Mouse (Mus musculus) c-Kit-negative CD71-positive TER-119-positive erythroid progenitor cells, embryonic 14.5 days (primary cell): ENCODE results near the gene Siah1a.

Source experiments
- DNase-seq: peaks from one replicate; pipeline ENCODE4 v3.0.0-alpha.2; 2013; ENCODE audit warnings: low read depth, low spot score

Gene Siah1a

GRCm38 (mm10) chr8:86745221-86745934, at the start of gene Siah1a, which contains the start of gene Gm10638:
Siah1a (minus strand) TSS chr8:86745934.
Gm10638 (plus strand) TSS chr8:86745699.
- DNase-seq = peak; percentile 60

GRCm38 (mm10) chr8:86794716-86795115, 49.0 kb upstream of the Siah1a start:
- no peak for DNase-seq

- no peak for DNase-seq
Measured at GRCm38 (mm10) chr8:86791542-86791941, 45.8 kb upstream of the Siah1a start.

GRCm38 (mm10) chr8:86789576-86789975, 43.8 kb upstream of the Siah1a start:
- no peak for DNase-seq

- no peak for DNase-seq
Measured at GRCm38 (mm10) chr8:86787891-86788420, 42.2 kb upstream of the Siah1a start.

GRCm38 (mm10) chr8:86786498-86786897, 40.8 kb upstream of the Siah1a start:
- no peak for DNase-seq

GRCm38 (mm10) chr8:86781094-86781493, 35.4 kb upstream of the Siah1a start:
- no peak for DNase-seq

GRCm38 (mm10) chr8:86779207-86779606, 33.5 kb upstream of the Siah1a start:
- no peak for DNase-seq

- DNase-seq = no peak
Measured at GRCm38 (mm10) chr8:86769945-86770715, 24.4 kb upstream of the Siah1a start.

GRCm38 (mm10) chr8:86768499-86768898, 22.8 kb upstream of the Siah1a start:
- no peak for DNase-seq

- DNase-seq = no peak
Measured at GRCm38 (mm10) chr8:86766548-86767211, 20.9 kb upstream of the Siah1a start.

- DNase-seq = no peak
Measured at GRCm38 (mm10) chr8:86765669-86766068, 19.9 kb upstream of the Siah1a start.

- peak; percentile 59 for DNase-seq
Measured at GRCm38 (mm10) chr8:86765155-86765554, 19.4 kb upstream of the Siah1a start.

- no peak for DNase-seq
Measured at GRCm38 (mm10) chr8:86762806-86763205, 17.1 kb upstream of the Siah1a start.

GRCm38 (mm10) chr8:86760746-86761145, 15.0 kb upstream of the Siah1a start:
- DNase-seq = no peak

GRCm38 (mm10) chr8:86759090-86759491, 13.4 kb upstream of the Siah1a start:
- DNase-seq = no peak

GRCm38 (mm10) chr8:86758651-86759050, 12.9 kb upstream of the Siah1a start:
- DNase-seq = no peak

- no peak for DNase-seq
Measured at GRCm38 (mm10) chr8:86756948-86757733, 11.4 kb upstream of the Siah1a start.

GRCm38 (mm10) chr8:86749842-86750241, 4.1 kb upstream of the Siah1a start:
- no peak for DNase-seq

- DNase-seq = no peak
Measured at GRCm38 (mm10) chr8:86746511-86746910, 777 bp upstream of the Siah1a start.

GRCm38 (mm10) chr8:86745935-86746441, 254 bp upstream of the Siah1a start:
- peak; percentile 91 for DNase-seq
